Mouse (Mus musculus): Measurements from ENCODE around the gene Snrk. TPM values are rescaled to one million over a fixed set of nuclear protein-coding genes. Genes with fewer than 3 reads are reported as not detected.
A peak's percentile ranks its signal among the peaks of the same experiment; 100 is the strongest.

Gene Snrk
- total RNA-seq, 2 experiments from 2014 or later: 5.9 to 9.2 TPM

GRCm38 (mm10) chr9:122104285-122104829 is 12.7 kb upstream of the Snrk start:
- no peak for ATAC-seq (replicated peaks; ENCODE audit: low FRiP score, poor library complexity, severe bottlenecking)

GRCm38 (mm10) chr9:122107701-122108375 is 9.2 kb upstream of the Snrk start:
- no peak for ATAC-seq (replicated peaks; ENCODE audit: low FRiP score, poor library complexity, severe bottlenecking)

GRCm38 (mm10) chr9:122109553-122110225 is 7.4 kb upstream of the Snrk start:
- ATAC-seq (replicated peaks; ENCODE audit: low FRiP score, poor library complexity, severe bottlenecking): no peak

- no peak for ATAC-seq (replicated peaks; ENCODE audit: low FRiP score, poor library complexity, severe bottlenecking)
Observed at GRCm38 (mm10) chr9:122110508-122110907, 6.6 kb upstream of the Snrk start.

GRCm38 (mm10) chr9:122110921-122111320 is 6.1 kb upstream of the Snrk start:
- ATAC-seq (replicated peaks; ENCODE audit: low FRiP score, poor library complexity, severe bottlenecking): no peak

GRCm38 (mm10) chr9:122115552-122115951 is 1.5 kb upstream of the Snrk start:
- ATAC-seq (replicated peaks; ENCODE audit: low FRiP score, poor library complexity, severe bottlenecking): no peak

GRCm38 (mm10) chr9:122116359-122116758 is 707 bp upstream of the Snrk start:
- ATAC-seq (replicated peaks; ENCODE audit: low FRiP score, poor library complexity, severe bottlenecking): no peak

GRCm38 (mm10) chr9:122117692-122118529 is 845 bp downstream of the Snrk start:
- 0 out of 2 replicates have a peak, but pooled peaks have one; percentile 10 for ATAC-seq (replicated peaks; ENCODE audit: low FRiP score, poor library complexity, severe bottlenecking)

- ATAC-seq (replicated peaks; ENCODE audit: low FRiP score, poor library complexity, severe bottlenecking): 0 out of 2 replicates have a peak, but pooled peaks have one; percentile 31
Observed at GRCm38 (mm10) chr9:122120089-122120488, 3.0 kb downstream of the Snrk start.

- ATAC-seq (replicated peaks; ENCODE audit: low FRiP score, poor library complexity, severe bottlenecking): no peak
Observed at GRCm38 (mm10) chr9:122122113-122122512, 5.0 kb downstream of the Snrk start.

- no peak for ATAC-seq (replicated peaks; ENCODE audit: low FRiP score, poor library complexity, severe bottlenecking)
Observed at GRCm38 (mm10) chr9:122123181-122123580, 6.1 kb downstream of the Snrk start.

GRCm38 (mm10) chr9:122125723-122126290 is 8.7 kb downstream of the Snrk start:
- no peak for ATAC-seq (replicated peaks; ENCODE audit: low FRiP score, poor library complexity, severe bottlenecking)

- no peak for ATAC-seq (replicated peaks; ENCODE audit: low FRiP score, poor library complexity, severe bottlenecking)
Observed at GRCm38 (mm10) chr9:122126790-122127189, 9.7 kb downstream of the Snrk start.

GRCm38 (mm10) chr9:122127271-122127785 is 10.3 kb downstream of the Snrk start:
- no peak for ATAC-seq (replicated peaks; ENCODE audit: low FRiP score, poor library complexity, severe bottlenecking)

- ATAC-seq (replicated peaks; ENCODE audit: low FRiP score, poor library complexity, severe bottlenecking): no peak
Observed at GRCm38 (mm10) chr9:122128686-122129085, 11.6 kb downstream of the Snrk start.

GRCm38 (mm10) chr9:122130666-122131065 is 13.6 kb downstream of the Snrk start:
- no peak for ATAC-seq (replicated peaks; ENCODE audit: low FRiP score, poor library complexity, severe bottlenecking)

- no peak for ATAC-seq (replicated peaks; ENCODE audit: low FRiP score, poor library complexity, severe bottlenecking)
Observed at GRCm38 (mm10) chr9:122132145-122132544, 15.1 kb downstream of the Snrk start.

- ATAC-seq (replicated peaks; ENCODE audit: low FRiP score, poor library complexity, severe bottlenecking): 0 out of 2 replicates have a peak, but pooled peaks have one; percentile 36
Observed at GRCm38 (mm10) chr9:122135095-122135884, 18.2 kb downstream of the Snrk start.

GRCm38 (mm10) chr9:122135885-122136170 is 18.8 kb downstream of the Snrk start:
- ATAC-seq (replicated peaks; ENCODE audit: low FRiP score, poor library complexity, severe bottlenecking): peak; percentile 36; the same call in 1 of the 2 replicates

Measured in erythroid progenitor cell, adult 5-6 weeks (primary cell).